Mouse (Mus musculus) mature B cell (primary cell): ENCODE data around the gene C1qtnf2.

Experiments
- in situ Hi-C: fragments of 300-500 bp; cut with MboI; formaldehyde crosslinking; loops from 2 replicates; pipeline ENCODE4 v1.14.3; 2019

C1qtnf2 gene

DNA sequence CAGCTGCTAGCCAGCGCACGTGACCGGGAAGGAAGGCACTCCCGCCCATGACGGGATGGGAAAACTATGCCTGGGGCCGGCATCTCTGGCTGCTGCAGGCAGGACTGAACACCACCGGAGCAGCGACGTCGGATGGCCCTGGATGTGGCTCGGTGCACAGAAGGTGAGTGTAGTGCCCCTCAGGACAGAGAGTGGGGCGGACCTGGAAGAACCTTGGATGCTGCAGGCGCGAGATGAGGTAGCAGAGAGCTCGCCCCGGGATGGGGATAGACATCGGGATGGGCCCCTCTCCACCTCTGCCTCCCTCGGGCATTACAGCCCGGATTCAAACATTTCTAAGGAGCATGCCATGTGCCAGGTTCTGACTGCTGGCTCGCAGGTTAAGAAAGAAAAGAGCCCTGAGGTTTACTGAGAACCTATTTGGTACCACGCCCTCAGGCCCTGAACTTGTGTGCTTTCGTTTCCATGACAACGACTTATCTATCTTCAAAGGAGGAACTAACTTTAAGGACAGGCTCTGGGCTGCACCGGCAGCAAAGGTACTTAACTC is at the start of gene C1qtnf2:
TSS of gene C1qtnf2 (plus strand) at position 52 of the 550 bp plus-strand sequence.
- in situ Hi-C loops: no loop called here

DNA sequence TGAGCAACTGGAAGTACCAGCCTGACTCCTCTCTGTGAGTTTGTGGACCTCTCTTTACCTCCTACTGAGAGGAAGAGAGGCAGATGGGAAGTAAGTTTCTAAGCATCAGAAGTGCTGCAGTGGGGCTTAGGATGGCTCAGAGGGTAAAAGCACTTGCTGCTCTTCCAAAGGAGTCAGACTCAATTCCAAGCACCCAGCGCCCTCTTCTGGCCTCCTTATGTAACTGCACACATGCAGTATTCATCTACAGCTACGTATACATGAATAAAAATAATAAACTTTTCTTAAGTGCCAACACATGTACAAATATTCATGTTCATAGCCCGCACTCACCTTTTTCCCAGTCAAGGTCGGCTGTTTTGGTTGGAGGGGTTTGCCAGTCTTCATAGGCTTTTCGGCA is 49.7 kb upstream of the C1qtnf2 start:
- in situ Hi-C loops: no loop called here

- in situ Hi-C loops: no loop called here
These were observed 48.8 kb upstream of the C1qtnf2 start for GRCm38 (mm10) chr11:43425166-43425709.

- in situ Hi-C loops: no loop called here
These were observed 48.2 kb upstream of the C1qtnf2 start, which contains the start of gene Pttg1 for GRCm38 (mm10) chr11:43425824-43426413. Gene Pttg1, minus strand, starts transcription at chr11:43426251.

- in situ Hi-C loops: no loop called here
These were observed 47.6 kb upstream of the C1qtnf2 start for GRCm38 (mm10) chr11:43426414-43426884.

- in situ Hi-C loops: no loop called here
These were observed 40.6 kb upstream of the C1qtnf2 start, which contains the start of gene Slu7 for GRCm38 (mm10) chr11:43433254-43434023. Gene Slu7, plus strand, starts transcription at chr11:43433744.

DNA sequence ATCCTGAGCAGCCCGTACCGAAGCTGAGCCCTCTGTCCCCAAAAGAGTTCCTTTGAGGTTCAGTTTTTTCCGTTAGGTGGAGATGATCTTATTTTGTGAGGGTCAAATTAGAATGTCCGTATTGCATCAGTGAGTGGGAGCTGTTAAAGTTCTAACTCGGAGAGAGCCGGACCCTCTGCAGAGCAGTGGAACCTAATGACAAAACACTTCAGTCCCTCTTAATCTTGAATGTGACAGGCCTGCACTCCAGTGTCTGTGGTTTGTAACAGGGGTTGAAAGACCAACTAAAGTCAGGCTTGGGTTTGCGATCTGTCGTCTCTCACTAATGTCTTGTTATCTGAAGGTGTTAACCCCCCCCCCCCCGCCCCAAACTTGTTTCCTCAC is 40.1 kb upstream of the C1qtnf2 start:
- in situ Hi-C loops: no loop called here

DNA sequence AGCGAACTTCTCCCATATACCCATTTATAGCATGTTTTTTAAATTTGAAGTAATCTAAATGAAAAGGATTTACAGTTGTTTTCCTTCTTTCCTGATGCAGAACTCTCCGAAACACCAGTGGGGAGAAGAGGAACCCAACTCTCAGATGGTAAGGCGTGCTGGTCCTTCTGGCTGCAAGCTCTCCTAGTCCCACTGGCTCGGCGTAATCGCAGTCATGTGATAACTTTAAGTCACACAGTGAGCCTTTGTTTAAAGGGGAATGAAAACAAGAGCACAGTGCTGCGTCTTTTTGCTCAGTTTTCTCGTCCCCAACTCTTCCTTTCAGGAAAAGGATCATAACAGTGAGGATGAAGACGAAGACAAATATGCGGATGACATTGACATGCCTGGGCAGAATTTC is 33.0 kb upstream of the C1qtnf2 start:
- in situ Hi-C loops: no loop called here

DNA sequence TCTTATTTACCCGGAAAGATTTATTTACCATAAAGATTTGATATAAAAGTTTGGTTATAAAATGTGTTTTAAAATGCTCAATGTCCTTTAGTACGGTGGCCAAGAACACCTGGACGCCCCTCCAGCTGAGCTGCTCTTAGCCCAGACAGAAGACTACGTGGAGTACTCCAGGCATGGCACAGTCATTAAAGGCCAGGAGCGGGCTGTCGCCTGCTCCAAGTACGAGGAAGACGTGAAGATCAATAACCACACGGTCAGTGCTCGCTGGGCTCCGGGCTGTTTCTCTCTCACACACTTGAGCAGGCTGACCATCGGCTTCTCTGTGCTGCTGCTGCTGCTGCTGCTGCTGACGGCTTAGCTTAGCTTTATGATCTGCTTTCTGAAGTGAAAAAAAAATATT is 30.9 kb upstream of the C1qtnf2 start:
- in situ Hi-C loops: no loop called here

DNA sequence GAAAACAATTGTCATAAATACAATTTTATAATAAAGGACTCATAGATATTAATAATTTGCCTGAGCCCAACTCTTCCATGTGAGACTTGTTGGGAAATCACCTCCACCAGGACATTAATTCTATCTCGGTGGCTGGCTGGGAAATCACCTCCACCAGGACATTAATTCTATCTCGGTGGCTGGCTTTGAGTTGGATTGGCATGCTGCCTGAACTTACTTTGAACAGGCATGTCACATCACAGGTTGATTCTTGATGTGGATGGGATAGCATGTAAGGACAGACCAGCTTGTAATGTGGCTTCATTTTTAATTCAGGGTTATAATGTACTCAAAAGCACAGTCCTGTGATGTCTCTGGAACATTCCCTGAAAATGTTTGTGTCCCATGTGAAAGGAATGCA is 24.2 kb upstream of the C1qtnf2 start:
- in situ Hi-C loops: no loop called here

DNA sequence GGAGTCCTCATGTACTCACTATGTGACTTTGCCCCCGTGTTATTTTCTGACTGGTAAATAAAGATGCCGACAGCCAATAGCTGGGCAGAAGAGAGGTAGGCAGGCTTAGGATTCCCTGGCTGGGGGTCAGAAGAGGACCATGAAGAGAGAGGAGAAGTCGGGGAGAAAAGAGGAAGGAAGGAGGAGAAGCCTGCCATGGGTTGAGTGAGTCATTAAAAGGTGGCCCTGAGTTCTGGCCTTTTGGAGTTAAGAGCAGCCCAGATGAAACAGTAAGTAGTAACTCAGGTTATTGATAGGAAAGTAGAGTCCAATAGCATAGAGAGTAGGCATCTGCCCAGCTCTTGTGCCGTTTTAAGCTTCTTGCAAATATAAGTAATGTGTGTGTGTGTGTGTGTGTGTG is 22.8 kb upstream of the C1qtnf2 start:
- in situ Hi-C loops: no loop called here

GRCm38 (mm10) chr11:43452266-43452665 is 21.8 kb upstream of the C1qtnf2 start:
- in situ Hi-C loops: no loop called here

DNA sequence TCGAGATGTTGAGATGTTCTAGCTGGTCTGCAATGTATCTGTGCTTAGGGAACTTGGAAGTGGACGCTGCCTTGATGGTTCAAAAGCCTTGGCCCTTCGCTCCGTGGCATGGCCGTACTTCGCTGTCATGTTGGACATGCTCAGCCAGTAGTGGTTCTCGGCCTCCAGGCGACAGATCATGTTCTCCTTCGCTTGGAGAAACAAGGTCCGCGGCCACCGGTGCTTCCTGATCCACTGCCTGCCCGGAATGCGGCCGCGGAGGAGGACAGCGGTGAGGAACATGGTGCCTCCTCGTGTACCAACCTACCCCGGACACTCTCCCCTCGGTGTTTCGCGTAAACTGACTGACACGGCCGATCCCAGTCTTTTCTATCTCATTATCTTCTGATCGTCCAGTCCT is 10.9 kb upstream of the C1qtnf2 start:
- in situ Hi-C loops: no loop called here

GRCm38 (mm10) chr11:43470118-43470517 is 4.0 kb upstream of the C1qtnf2 start:
- in situ Hi-C loops: no loop called here

DNA sequence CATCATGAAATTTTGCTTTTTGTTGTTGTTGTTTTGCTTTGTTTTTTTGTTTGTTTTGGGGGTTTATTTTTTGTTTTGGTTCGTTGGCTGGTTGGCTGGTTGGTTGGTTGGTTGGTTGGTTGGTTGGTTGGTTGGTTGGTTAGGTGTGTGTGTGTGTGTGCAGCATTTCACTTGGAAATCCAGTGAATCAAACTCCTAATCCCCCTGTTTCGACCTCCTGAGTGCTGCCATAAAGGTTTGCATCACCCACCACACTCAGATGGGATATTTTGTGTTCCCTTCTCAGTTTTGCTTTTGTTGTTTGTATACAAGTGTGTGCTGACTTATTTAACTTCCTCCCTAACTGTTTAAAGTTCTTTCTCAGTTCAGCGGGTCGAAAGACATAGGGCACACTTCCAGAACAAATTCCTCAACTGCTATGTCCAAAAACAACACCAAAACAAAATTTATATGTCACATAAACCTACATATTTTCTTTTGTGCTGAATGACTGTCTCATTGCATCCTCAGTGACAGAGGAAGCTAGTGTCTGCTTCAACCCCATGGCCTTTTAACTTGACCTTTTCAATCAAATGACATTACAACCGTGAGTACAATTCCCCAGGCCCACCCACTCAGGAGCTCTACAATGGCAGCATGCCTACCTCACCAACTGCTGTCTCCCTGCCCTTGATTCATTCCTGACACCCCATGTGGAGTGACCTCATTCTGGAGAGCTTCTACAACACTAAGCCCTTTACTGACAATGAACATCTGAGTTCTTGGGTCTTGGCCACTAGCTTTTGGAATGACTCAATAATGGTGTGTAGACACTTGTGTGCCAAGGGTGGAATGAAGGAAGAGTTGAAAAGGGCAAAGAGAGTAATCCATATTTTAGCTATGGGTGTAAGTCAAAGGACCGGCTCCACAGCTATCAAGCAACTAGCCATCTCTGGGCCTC is 2.9 kb upstream of the C1qtnf2 start:
- in situ Hi-C loops: no loop called here

- in situ Hi-C loops: no loop called here
These were observed 961 bp upstream of the C1qtnf2 start for GRCm38 (mm10) chr11:43473115-43473514.

DNA sequence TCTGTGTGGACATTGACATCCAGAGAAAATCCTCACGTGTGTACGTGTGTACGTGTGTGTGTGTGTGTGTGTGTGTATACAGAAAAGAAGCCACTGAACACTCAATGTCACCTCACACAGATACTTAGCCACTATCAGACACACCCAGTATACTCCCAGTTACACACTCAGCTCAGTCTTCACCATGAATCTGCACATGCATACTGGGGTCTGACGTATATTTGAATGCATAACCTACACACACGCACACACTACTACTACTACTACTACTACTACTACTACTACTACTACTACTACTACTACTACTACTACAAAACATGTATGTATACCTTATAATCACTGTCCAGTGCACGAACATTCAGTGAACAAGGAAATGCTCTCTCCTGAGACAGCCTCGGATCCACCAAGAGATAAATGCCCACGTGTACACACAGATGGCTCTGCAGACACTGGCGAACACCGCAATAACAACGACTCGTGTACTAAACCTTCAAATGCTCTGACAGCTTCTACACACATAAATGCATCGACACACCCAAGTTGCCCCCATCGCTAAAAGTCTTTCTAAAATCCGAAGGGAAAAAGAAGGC is 346 bp upstream of the C1qtnf2 start:
- in situ Hi-C loops: no loop called here

GRCm38 (mm10) chr11:43479376-43479775 is 5.3 kb downstream of the C1qtnf2 start:
- in situ Hi-C loops: no loop called here

GRCm38 (mm10) chr11:43480561-43480960 is 6.5 kb downstream of the C1qtnf2 start:
- in situ Hi-C loops: no loop called here

GRCm38 (mm10) chr11:43481672-43482522 is 7.8 kb downstream of the C1qtnf2 start:
- in situ Hi-C loops: no loop called here
